Mouse (Mus musculus): ENCODE measurements around the gene Pias4. TPM values are rescaled to one million over a fixed set of nuclear protein-coding genes. Genes with fewer than 3 reads are reported as not detected.

The Pias4 gene
- polyA plus RNA-seq, 2 experiments from 2014 or later = 17.6 to 23.8 TPM

GRCm38 (mm10) chr10:81137252-81138130 lies 30.2 kb downstream of the Pias4 start:
- ATAC-seq = peak; percentile 82

GRCm38 (mm10) chr10:81136706-81137231 lies 31.0 kb downstream of the Pias4 start:
- ATAC-seq = peak; percentile 15

GRCm38 (mm10) chr10:81135831-81136705 lies 31.7 kb downstream of the Pias4 start:
- ATAC-seq = no peak

- ATAC-seq = no peak
These were observed 32.6 kb downstream of the Pias4 start, which contains the start of gene Zbtb7a for GRCm38 (mm10) chr10:81134966-81135681. Gene Zbtb7a (plus strand): TSS chr10:81135220.

- no peak for ATAC-seq
These were observed 33.5 kb downstream of the Pias4 start for GRCm38 (mm10) chr10:81134181-81134587.

- no peak for ATAC-seq
These were observed 44.2 kb downstream of the Pias4 start for GRCm38 (mm10) chr10:81123500-81123899.

- ATAC-seq = no peak
These were observed 44.8 kb downstream of the Pias4 start for GRCm38 (mm10) chr10:81122889-81123288.

GRCm38 (mm10) chr10:81120650-81121049 lies 47.1 kb downstream of the Pias4 start:
- no peak for ATAC-seq

GRCm38 (mm10) chr10:81119625-81120024 lies 48.1 kb downstream of the Pias4 start:
- no peak for ATAC-seq

GRCm38 (mm10) chr10:81112946-81113345 lies 54.8 kb downstream of the Pias4 start:
- ATAC-seq = no peak

- ATAC-seq = peak; percentile 71
These were observed 61.5 kb downstream of the Pias4 start for GRCm38 (mm10) chr10:81106113-81106721.

GRCm38 (mm10) chr10:81105565-81106112 lies 62.1 kb downstream of the Pias4 start, which contains the start of gene Map2k2:
Gene Map2k2 (plus strand): TSS chr10:81105915.
- peak; percentile 87 for ATAC-seq

Other genes with a start within 250 kb of the Pias4 start
- 1 to 10 TPM; 2.8 to 4.5 TPM for gene Lmnb2, start 249.7 kb downstream of the Pias4 start, polyA plus RNA-seq (2017; shearing (Covaris generic))
- gene Gadd45b, start 237.8 kb downstream of the Pias4 start, polyA plus RNA-seq (2017; shearing (Covaris generic)) = 10 to 100 TPM; 22.8 to 45.2 TPM
- not detected for gene Gng7, start 153.0 kb downstream of the Pias4 start, polyA plus RNA-seq (2017; shearing (Covaris generic))
- under 1 TPM in 1 of 2 experiments, not detected in 1; 0.11 TPM for gene Diras1, start 142.3 kb downstream of the Pias4 start, polyA plus RNA-seq (2017; shearing (Covaris generic))
- gene Slc39a3, start 130.5 kb downstream of the Pias4 start, polyA plus RNA-seq (2017; shearing (Covaris generic)) = 1 to 10 TPM; 3.2 to 4.0 TPM
- gene Sgta, start 107.7 kb downstream of the Pias4 start, polyA plus RNA-seq (2017; shearing (Covaris generic)) = 10 to 100 TPM; 54.7 to 68.3 TPM
- 1 to 10 TPM; 2.8 to 4.5 TPM for gene Thop1, start 97.9 kb downstream of the Pias4 start, polyA plus RNA-seq (2017; shearing (Covaris generic))
- gene Creb3l3, start 69.0 kb downstream of the Pias4 start, polyA plus RNA-seq (2017; shearing (Covaris generic)) = not detected
- 10 to 100 TPM; 21.3 to 26.5 TPM for gene Map2k2, start 62.0 kb downstream of the Pias4 start, polyA plus RNA-seq (2017; shearing (Covaris generic))
- gene Zbtb7a, start 32.7 kb downstream of the Pias4 start, polyA plus RNA-seq (2017; shearing (Covaris generic)) = 10 to 100 TPM; 10.7 to 12.4 TPM
- gene Eef2, start 8.7 kb upstream of the Pias4 start, polyA plus RNA-seq (2017; shearing (Covaris generic)) = 1,000 to 10,000 TPM in 1 of 2 experiments, 100 to 1,000 TPM in 1; 933 to 1,303 TPM
- gene Dapk3, start 15.1 kb upstream of the Pias4 start, polyA plus RNA-seq (2017; shearing (Covaris generic)) = 1 to 10 TPM; 4.1 to 4.9 TPM
- gene 4930442H23Rik, start 15.9 kb upstream of the Pias4 start, polyA plus RNA-seq (2017; shearing (Covaris generic)) = not detected
- under 1 TPM in 1 of 2 experiments, not detected in 1; 0.17 TPM for gene Nmrk2, start 34.1 kb upstream of the Pias4 start, polyA plus RNA-seq (2017; shearing (Covaris generic))
- gene Atcay, start 62.9 kb upstream of the Pias4 start, polyA plus RNA-seq (2017; shearing (Covaris generic)) = 1 to 10 TPM; 4.0 to 5.0 TPM
- 1 to 10 TPM in 1 of 2 experiments, under 1 TPM in 1; 0.79 to 1.5 TPM for gene Zfr2, start 65.2 kb upstream of the Pias4 start, polyA plus RNA-seq (2017; shearing (Covaris generic))
- 10 to 100 TPM; 54.3 to 64.7 TPM for gene Matk, start 85.0 kb upstream of the Pias4 start, polyA plus RNA-seq (2017; shearing (Covaris generic))
- 100 to 1,000 TPM; 148 to 166 TPM for gene Mrpl54, start 99.0 kb upstream of the Pias4 start, polyA plus RNA-seq (2017; shearing (Covaris generic))
- gene Apba3, start 99.0 kb upstream of the Pias4 start, polyA plus RNA-seq (2017; shearing (Covaris generic)) = 10 to 100 TPM; 10.2 to 18.0 TPM
- gene Tjp3, start 123.7 kb upstream of the Pias4 start, polyA plus RNA-seq (2017; shearing (Covaris generic)) = 1 to 10 TPM; 2.4 to 3.1 TPM
- gene Pip5k1c, start 125.0 kb upstream of the Pias4 start, polyA plus RNA-seq (2017; shearing (Covaris generic)) = 10 to 100 TPM; 11.1 to 16.9 TPM
- gene Cactin, start 153.2 kb upstream of the Pias4 start, polyA plus RNA-seq (2017; shearing (Covaris generic)) = 1 to 10 TPM; 5.1 to 5.7 TPM
- gene Tbxa2r, start 160.8 kb upstream of the Pias4 start, polyA plus RNA-seq (2017; shearing (Covaris generic)) = 10 to 100 TPM; 20.9 to 21.4 TPM
- gene Gipc3, start 175.3 kb upstream of the Pias4 start, polyA plus RNA-seq (2017; shearing (Covaris generic)) = not detected
- 10 to 100 TPM; 18.7 to 20.6 TPM for gene Hmg20b, start 182.6 kb upstream of the Pias4 start, polyA plus RNA-seq (2017; shearing (Covaris generic))
- gene Mfsd12, start 189.6 kb upstream of the Pias4 start, polyA plus RNA-seq (2017; shearing (Covaris generic)) = 1 to 10 TPM; 1.2 TPM
- gene 4930404N11Rik, start 197.9 kb upstream of the Pias4 start, polyA plus RNA-seq (2017; shearing (Covaris generic)) = 1 to 10 TPM in 1 of 2 experiments, not detected in 1; 2.1 TPM
- gene Fzr1, start 210.6 kb upstream of the Pias4 start, polyA plus RNA-seq (2017; shearing (Covaris generic)) = 10 to 100 TPM; 19.3 to 20.1 TPM
- gene Dohh, start 216.5 kb upstream of the Pias4 start, polyA plus RNA-seq (2017; shearing (Covaris generic)) = 10 to 100 TPM; 12.7 to 13.7 TPM
- 1 to 10 TPM; 1.1 to 1.2 TPM for gene Gm48551, start 216.5 kb upstream of the Pias4 start, polyA plus RNA-seq (2017; shearing (Covaris generic))
- 1 to 10 TPM in 1 of 2 experiments, not detected in 1; 1.4 TPM for gene Gm48552, start 221.1 kb upstream of the Pias4 start, polyA plus RNA-seq (2017; shearing (Covaris generic))
- 10 to 100 TPM in 1 of 2 experiments, 1 to 10 TPM in 1; 7.3 to 13.3 TPM for gene Smim24, start 225.1 kb upstream of the Pias4 start, polyA plus RNA-seq (2017; shearing (Covaris generic))

All from activated CD4-positive, CD25-positive, alpha-beta regulatory T cell, adult 4 months (primary cell).